Mouse (Mus musculus) hindbrain, postnatal 0 days (tissue): ENCODE measurements at regions not wholly inside any gene's neighbourhood (a gene's known extent, or its start where the extent isn't known, plus 50 kb on each side); places are given as distances from the start of the nearest gene placed in this dataset.

Experiments used
- ATAC-seq: fragments of 200-750 bp; cut with Nextera tagmentation; 2 replicates; pipeline ENCODE4 v1.8.0; 2017; ENCODE audit warnings: mild to moderate bottlenecking, moderate TSS enrichment, moderate library complexity
- DNase-seq: peaks from one replicate; pipeline ENCODE4 v3.0.0-alpha.2; 2015; ENCODE audit warnings: low spot score
- H3K27ac ChIP-seq: fragments of 300-500 bp; sonication (generic); 2 replicates; pipeline ENCODE4 v1.5.1; 2014; ENCODE audit warnings: mild to moderate bottlenecking
- H3K27me3 ChIP-seq: fragments of 300-500 bp; sonication (generic); 2 replicates; pipeline ENCODE4 v1.6.1; 2014; ENCODE audit warnings: low read length, mixed read lengths; ENCODE audit not compliant: insufficient read depth
- H3K36me3 ChIP-seq: fragments of 300-500 bp; sonication (generic); 2 replicates; pipeline ENCODE4 v1.6.1; 2014; ENCODE audit warnings: low read length, mixed read lengths; ENCODE audit not compliant: insufficient read depth
- H3K4me1 ChIP-seq: fragments of 300-500 bp; sonication (generic); 2 replicates; pipeline ENCODE4 v1.6.1; 2014; ENCODE audit warnings: antibody characterized with exemption, low read length, mixed read lengths; ENCODE audit not compliant: insufficient read depth
- H3K4me2 ChIP-seq: fragments of 300-500 bp; sonication (generic); 2 replicates; pipeline ENCODE4 v1.6.1; 2014; ENCODE audit warnings: low read depth, mild to moderate bottlenecking, low read length, moderate library complexity, mixed read lengths
- H3K4me3 ChIP-seq: fragments of 300-500 bp; sonication (generic); 2 replicates; pipeline ENCODE4 v1.5.1; 2014; ENCODE audit warnings: low read length
- H3K9ac ChIP-seq: fragments of 300-500 bp; sonication (generic); replicated peaks from 2 replicates; pipeline ENCODE4 v1.6.1; 2014; ENCODE audit warnings: mild to moderate bottlenecking, low read length, moderate library complexity, mixed read lengths
- H3K9me3 ChIP-seq: fragments of 300-500 bp; sonication (generic); 2 replicates; pipeline ENCODE4 v1.6.1; 2016; ENCODE audit warnings: low read length, mixed read lengths
- CTCF ChIP-seq: IDR thresholded peaks from 2 replicates; pipeline ENCODE4 v1.5.1; 2016; ENCODE audit warnings: antibody characterized with exemption, control low read depth, low read depth
- WGBS: fragments of 180-500 bp; shearing (Covaris S2); extraction: QIAGEN DNeasy Blood & Tissue Kit; methylation state at CpG from one replicate; pipeline ENCODE4 v1.1.7; 2014; 5-methylcytosine and 5-hydroxymethylcytosine counted together

DNA sequence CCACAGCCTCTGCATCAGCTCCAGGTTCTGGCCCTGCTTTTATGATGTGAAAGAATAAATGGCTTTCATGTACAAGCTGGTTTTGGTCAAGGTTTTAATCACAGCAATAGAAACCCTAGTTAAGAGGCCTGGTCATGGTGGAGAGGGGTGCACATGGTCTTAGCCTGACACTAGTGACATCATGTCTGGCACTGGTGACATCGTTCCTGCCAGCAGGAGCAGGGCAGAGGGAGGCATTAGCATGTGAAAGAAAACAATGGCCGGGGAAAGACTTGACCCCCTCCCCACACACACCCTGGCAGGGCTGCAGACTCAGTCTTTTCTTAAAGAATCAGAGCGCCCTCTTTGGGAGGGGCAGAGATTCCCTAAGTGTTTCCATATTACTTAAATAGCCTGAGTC is 139.2 kb downstream of the Matn1 start:
- H3K36me3 ChIP-seq = no peaks in the 10 kb centered on the region
- DNase-seq (peak; percentile 20), ATAC-seq (peak; percentile 47; the same call in 1 of the 2 replicates)
- H3K27me3 ChIP-seq = no peaks in the 10 kb centered on the region
- H3K4me2 ChIP-seq = no peak overlapping the region
- TF ChIP-seq CTCF = peak; percentile 14; the same call in 1 of the 2 replicates
- 33% methylated on average over 3 of the region's 3 CpGs for WGBS
- no peak overlapping the region for H3K9ac ChIP-seq
- no peak overlapping the region for H3K4me3 ChIP-seq
- no peak overlapping the region for H3K27ac ChIP-seq
- H3K4me1 ChIP-seq = no peaks in the 10 kb centered on the region
- no peaks in the 10 kb centered on the region for H3K9me3 ChIP-seq

DNA sequence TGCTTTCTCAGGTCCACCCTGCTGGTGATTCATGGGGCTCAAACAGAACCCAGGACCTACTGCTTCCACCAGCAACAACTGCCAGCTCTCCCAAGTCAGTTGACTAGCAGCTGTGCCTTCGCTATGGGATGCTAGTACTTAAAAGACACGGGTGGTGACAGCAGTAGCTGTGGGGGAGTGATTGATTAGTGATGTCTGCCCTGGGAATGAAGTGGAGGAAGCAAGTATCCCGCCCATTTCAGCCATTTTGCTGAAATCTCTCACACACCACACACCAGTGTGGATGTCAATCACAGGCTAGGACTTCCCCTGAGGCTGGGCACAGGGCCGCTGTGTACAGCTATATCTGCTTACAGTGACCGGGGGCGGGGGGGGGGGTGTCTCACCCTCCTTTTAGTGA is 153.2 kb downstream of the Matn1 start:
- Histone ChIP-seq H3K4me3 (no peak overlapping the region), H3K27ac (no peak overlapping the region), H3K4me2 (no peak overlapping the region), H3K9ac (no peak overlapping the region), H3K4me1 (no peaks in the 10 kb centered on the region), H3K27me3 (no peaks in the 10 kb centered on the region), H3K9me3 (no peaks in the 10 kb centered on the region), H3K36me3 (no peaks in the 10 kb centered on the region)
- DNase-seq = no peak
- WGBS = 47% methylated on average over 6 of the region's 6 CpGs
- no peak for ATAC-seq
- no peak for TF ChIP-seq CTCF

GRCm38 (mm10) chr4:131100093-131100795 is 156.1 kb downstream of the Matn1 start:
- no peak for TF ChIP-seq CTCF
- Histone ChIP-seq H3K9ac (no peak overlapping the region), H3K36me3 (no peaks in the 10 kb centered on the region), H3K27me3 (no peaks in the 10 kb centered on the region), H3K9me3 (no peaks in the 10 kb centered on the region), H3K4me2 (no peak overlapping the region), H3K4me1 (no peaks in the 10 kb centered on the region), H3K4me3 (no peak overlapping the region), H3K27ac (no peak overlapping the region)
- ATAC-seq (0 out of 2 replicates have a peak, but pooled peaks have one; percentile 24), DNase-seq (no peak)
- WGBS = 32% methylated on average over 10 of the region's 10 CpGs

GRCm38 (mm10) chr4:131100796-131101156 is 156.6 kb downstream of the Matn1 start:
- no peaks in the 10 kb centered on the region for H3K27me3 ChIP-seq
- ATAC-seq (no peak), DNase-seq (no peak)
- no peaks in the 10 kb centered on the region for H3K4me1 ChIP-seq
- H3K4me2 ChIP-seq = no peak overlapping the region
- no peaks in the 10 kb centered on the region for H3K9me3 ChIP-seq
- no peak overlapping the region for H3K27ac ChIP-seq
- no peak overlapping the region for H3K9ac ChIP-seq
- H3K4me3 ChIP-seq = no peak overlapping the region
- WGBS = 21% methylated on average over 13 of the region's 13 CpGs
- no peaks in the 10 kb centered on the region for H3K36me3 ChIP-seq
- TF ChIP-seq CTCF = no peak

GRCm38 (mm10) chr4:131102163-131102562 is 158.0 kb downstream of the Matn1 start:
- Histone ChIP-seq H3K9me3 (no peaks in the 10 kb centered on the region), H3K36me3 (no peaks in the 10 kb centered on the region), H3K27ac (no peak overlapping the region), H3K4me2 (no peak overlapping the region), H3K4me1 (no peaks in the 10 kb centered on the region), H3K9ac (no peak overlapping the region), H3K27me3 (no peaks in the 10 kb centered on the region), H3K4me3 (no peak overlapping the region)
- no peak for TF ChIP-seq CTCF
- 60% methylated on average over 4 of the region's 4 CpGs for WGBS
- DNase-seq (no peak), ATAC-seq (no peak)

- H3K9ac ChIP-seq = no peak overlapping the region
- no peak overlapping the region for H3K4me2 ChIP-seq
- WGBS = 31% methylated on average over 13 of the region's 13 CpGs
Measured at GRCm38 (mm10) chr4:131107127-131107857, 163.1 kb downstream of the Matn1 start.

GRCm38 (mm10) chr4:131112536-131112935 is 168.4 kb downstream of the Matn1 start:
- Histone ChIP-seq H3K4me2 (no peak overlapping the region), H3K4me3 (no peak overlapping the region), H3K27ac (no peak overlapping the region), H3K9ac (no peak overlapping the region), H3K4me1 (no peaks in the 10 kb centered on the region), H3K27me3 (no peaks in the 10 kb centered on the region), H3K36me3 (no peaks in the 10 kb centered on the region), H3K9me3 (no peaks in the 10 kb centered on the region)
- no peak for DNase-seq
- no peak; the same call in 1 of the 2 replicates for TF ChIP-seq CTCF
- WGBS = 53% methylated on average over 6 of the region's 6 CpGs
- no peak for ATAC-seq

More at GRCm38 (mm10) chr4:131107127-131107857, 163.1 kb downstream of the Matn1 start:
- peak; percentile 68 for DNase-seq
- no peaks in the 10 kb centered on the region for H3K27me3 ChIP-seq
- H3K4me3 ChIP-seq = no peak overlapping the region
- TF ChIP-seq CTCF = peak; percentile 80
- 0 out of 2 replicates have a peak, but pooled peaks have one; percentile 35 for ATAC-seq
- H3K4me1 ChIP-seq = no peaks in the 10 kb centered on the region
- H3K9me3 ChIP-seq = no peaks in the 10 kb centered on the region
- H3K27ac ChIP-seq = no peak overlapping the region
- no peaks in the 10 kb centered on the region for H3K36me3 ChIP-seq
